Mouse (Mus musculus) neural tube, embryonic 12.5 days (tissue): ENCODE measurements around the gene Fgfr2. TPM values are rescaled to one million over a fixed set of nuclear protein-coding genes. Genes with fewer than 3 reads are reported as not detected.
A peak's percentile ranks its signal among the peaks of the same experiment; 100 is the strongest.

ENCODE experiments used
- ATAC-seq: fragments of 200-750 bp; cut with Nextera tagmentation; 2 replicates; pipeline ENCODE4 v1.8.0; 2017; ENCODE audit warnings: low read depth, mild to moderate bottlenecking, moderate TSS enrichment, moderate library complexity; ENCODE audit not compliant: low FRiP score
- H3K27ac ChIP-seq: fragments of 300-500 bp; sonication (generic); 2 replicates; pipeline ENCODE4 v1.5.1; 2016
- H3K27me3 ChIP-seq: fragments of 300-500 bp; sonication (generic); replicated peaks from 2 replicates; pipeline ENCODE4 v1.6.1; 2016; ENCODE audit warnings: mild to moderate bottlenecking
- H3K36me3 ChIP-seq: fragments of 300-500 bp; sonication (generic); 2 replicates; pipeline ENCODE4 v1.6.1; 2016; ENCODE audit warnings: mild to moderate bottlenecking
- H3K4me1 ChIP-seq: fragments of 300-500 bp; sonication (generic); 2 replicates; pipeline ENCODE4 v1.6.1; 2016
- H3K4me2 ChIP-seq: fragments of 300-500 bp; sonication (generic); replicated peaks from 2 replicates; pipeline ENCODE4 v1.6.1; 2016; ENCODE audit warnings: mild to moderate bottlenecking
- H3K4me3 ChIP-seq: fragments of 300-500 bp; sonication (generic); 2 replicates; pipeline ENCODE4 v1.5.1; 2016
- H3K9ac ChIP-seq: fragments of 300-500 bp; sonication (generic); 2 replicates; pipeline ENCODE4 v1.6.1; 2016; ENCODE audit warnings: mild to moderate bottlenecking
- H3K9me3 ChIP-seq: fragments of 300-500 bp; sonication (generic); 2 replicates; pipeline ENCODE4 v1.6.1; 2016; ENCODE audit warnings: mild to moderate bottlenecking
- WGBS: fragments of 180-500 bp; shearing (Covaris S2); methylation state at CpG from one replicate; pipeline ENCODE4 v1.1.7; 2016; 5-methylcytosine and 5-hydroxymethylcytosine counted together
- polyA plus RNA-seq: library from polyadenylated mRNA; unstranded; fragments of >200 nt; fragmentation: Nextera tagmentation; extraction: Ambion mirVana; gene quantifications from 2 replicates; pipeline ENCODE4 v1.2.1, GENCODE M21; 2016

Fgfr2 gene
- polyA plus RNA-seq, 1 experiment from 2014 or later, result 65.0 TPM

- H3K27ac ChIP-seq, result no peak overlapping the region
Observed at GRCm38 (mm10) chr7:131909611-131910010, 1213.5 kb downstream of the Fgfr2 start.

GRCm38 (mm10) chr7:131906499-131907190 is 1216.5 kb downstream of the Fgfr2 start:
- no peak for ATAC-seq
- Histone ChIP-seq H3K36me3 (no peaks in the 10 kb centered on the region), H3K9me3 (no peaks in the 10 kb centered on the region), H3K4me1 (0 out of 2 replicates have a peak, but pooled peaks cover 3% of the 10 kb centered on the region), H3K4me3 (no peak overlapping the region), H3K9ac (no peak overlapping the region), H3K27ac (no peak overlapping the region), H3K27me3 (no peaks in the 10 kb centered on the region), H3K4me2 (no peak overlapping the region)
- 85% methylated on average over 10 of the region's 10 CpGs for WGBS

More at GRCm38 (mm10) chr7:131909611-131910010, 1213.5 kb downstream of the Fgfr2 start:
- 63% methylated on average over 4 of the region's 4 CpGs for WGBS
- Histone ChIP-seq H3K36me3 (no peaks in the 10 kb centered on the region), H3K9me3 (no peaks in the 10 kb centered on the region), H3K4me1 (0 out of 2 replicates have a peak, but pooled peaks cover 3% of the 10 kb centered on the region), H3K4me2 (no peak overlapping the region), H3K4me3 (no peak overlapping the region), H3K9ac (no peak overlapping the region), H3K27me3 (no peaks in the 10 kb centered on the region)
- ATAC-seq, result no peak

GRCm38 (mm10) chr7:131899356-131899755 is 1223.8 kb downstream of the Fgfr2 start:
- Histone ChIP-seq H3K9ac (no peak overlapping the region), H3K4me1 (no peaks in the 10 kb centered on the region), H3K27ac (no peak overlapping the region), H3K4me2 (no peak overlapping the region), H3K27me3 (no peaks in the 10 kb centered on the region), H3K36me3 (no peaks in the 10 kb centered on the region), H3K9me3 (0 out of 2 replicates have a peak, but pooled peaks cover 4% of the 10 kb centered on the region), H3K4me3 (no peak overlapping the region)
- WGBS, result 6% methylated on average over 2 of the region's 2 CpGs
- ATAC-seq, result no peak

GRCm38 (mm10) chr7:131897282-131897681 is 1225.9 kb downstream of the Fgfr2 start:
- no peaks in the 10 kb centered on the region for H3K36me3 ChIP-seq
- H3K4me3 ChIP-seq, result no peak overlapping the region
- 0 out of 2 replicates have a peak, but pooled peaks cover 5% of the 10 kb centered on the region for H3K9me3 ChIP-seq
- no peak overlapping the region for H3K27ac ChIP-seq
- no peaks in the 10 kb centered on the region for H3K4me1 ChIP-seq
- no peaks in the 10 kb centered on the region for H3K27me3 ChIP-seq
- ATAC-seq, result no peak
- 22% methylated on average over 4 of the region's 4 CpGs for WGBS
- H3K9ac ChIP-seq, result no peak overlapping the region
- H3K4me2 ChIP-seq, result no peak overlapping the region

GRCm38 (mm10) chr7:131882824-131883223 is 1240.3 kb downstream of the Fgfr2 start:
- Histone ChIP-seq H3K9ac (no peak overlapping the region), H3K9me3 (no peaks in the 10 kb centered on the region), H3K4me3 (no peak overlapping the region), H3K27ac (no peak overlapping the region), H3K27me3 (peaks cover 17% of the 10 kb centered on the region; the same call in 1 of the 2 replicates), H3K36me3 (no peaks in the 10 kb centered on the region), H3K4me1 (no peaks in the 10 kb centered on the region), H3K4me2 (no peak overlapping the region)
- no peak for ATAC-seq
- WGBS, result 64% methylated on average over 6 of the region's 6 CpGs

GRCm38 (mm10) chr7:131881876-131882615 is 1241.1 kb downstream of the Fgfr2 start:
- H3K27me3 ChIP-seq, result peaks cover 19% of the 10 kb centered on the region; the same call in 1 of the 2 replicates
- no peak overlapping the region for H3K9ac ChIP-seq
- no peak overlapping the region for H3K4me2 ChIP-seq
- no peaks in the 10 kb centered on the region for H3K36me3 ChIP-seq
- no peaks in the 10 kb centered on the region for H3K4me1 ChIP-seq
- 53% methylated on average over 5 of the region's 5 CpGs for WGBS
- no peak overlapping the region for H3K4me3 ChIP-seq
- no peaks in the 10 kb centered on the region for H3K9me3 ChIP-seq
- peak; percentile 44; the same call in 1 of the 2 replicates for ATAC-seq
- H3K27ac ChIP-seq, result no peak overlapping the region

GRCm38 (mm10) chr7:131880150-131880549 is 1243.0 kb downstream of the Fgfr2 start:
- H3K4me2 ChIP-seq, result no peak overlapping the region
- H3K36me3 ChIP-seq, result no peaks in the 10 kb centered on the region
- no peaks in the 10 kb centered on the region for H3K9me3 ChIP-seq
- no peak overlapping the region for H3K9ac ChIP-seq
- H3K27ac ChIP-seq, result no peak overlapping the region
- WGBS, result 89% methylated on average over 5 of the region's 5 CpGs
- peaks cover 19% of the 10 kb centered on the region; the same call in 1 of the 2 replicates for H3K27me3 ChIP-seq
- no peaks in the 10 kb centered on the region for H3K4me1 ChIP-seq
- ATAC-seq, result no peak
- no peak overlapping the region for H3K4me3 ChIP-seq

GRCm38 (mm10) chr7:131878846-131879245 is 1244.3 kb downstream of the Fgfr2 start:
- Histone ChIP-seq H3K27ac (no peak overlapping the region), H3K4me2 (no peak overlapping the region), H3K27me3 (peaks cover 19% of the 10 kb centered on the region; the same call in 1 of the 2 replicates), H3K4me3 (no peak overlapping the region), H3K9ac (no peak overlapping the region), H3K36me3 (no peaks in the 10 kb centered on the region), H3K9me3 (no peaks in the 10 kb centered on the region), H3K4me1 (no peaks in the 10 kb centered on the region)
- ATAC-seq, result no peak
- 77% methylated on average over 8 of the region's 8 CpGs for WGBS

GRCm38 (mm10) chr7:131861157-131861556 is 1262.0 kb downstream of the Fgfr2 start:
- Histone ChIP-seq H3K4me2 (no peak overlapping the region), H3K4me3 (no peak overlapping the region)
- no peak for ATAC-seq

GRCm38 (mm10) chr7:131855641-131856040 is 1267.5 kb downstream of the Fgfr2 start:
- H3K9me3 ChIP-seq, result 0 out of 2 replicates have a peak, but pooled peaks cover 6% of the 10 kb centered on the region
- 91% methylated on average over 2 of the region's 2 CpGs for WGBS

More at GRCm38 (mm10) chr7:131861157-131861556, 1262.0 kb downstream of the Fgfr2 start:
- Histone ChIP-seq H3K9me3 (0 out of 2 replicates have a peak, but pooled peaks cover 6% of the 10 kb centered on the region), H3K9ac (no peak overlapping the region), H3K36me3 (no peaks in the 10 kb centered on the region), H3K27me3 (0 out of 2 replicates have a peak, but pooled peaks cover 2% of the 10 kb centered on the region), H3K27ac (no peak overlapping the region), H3K4me1 (no peaks in the 10 kb centered on the region)

GRCm38 (mm10) chr7:131850579-131850978 is 1272.6 kb downstream of the Fgfr2 start:
- H3K4me1 ChIP-seq, result peaks cover 19% of the 10 kb centered on the region; the same call in 1 of the 2 replicates
- H3K27me3 ChIP-seq, result 0 out of 2 replicates have a peak, but pooled peaks cover 1% of the 10 kb centered on the region
- ATAC-seq, result no peak
- no peak overlapping the region for H3K9ac ChIP-seq
- H3K36me3 ChIP-seq, result no peaks in the 10 kb centered on the region
- WGBS, result 9% methylated on average over 4 of the region's 4 CpGs
- H3K4me2 ChIP-seq, result no peak overlapping the region
- H3K27ac ChIP-seq, result no peak overlapping the region
- H3K9me3 ChIP-seq, result no peaks in the 10 kb centered on the region
- H3K4me3 ChIP-seq, result no peak overlapping the region

More at GRCm38 (mm10) chr7:131855641-131856040, 1267.5 kb downstream of the Fgfr2 start:
- no peak for ATAC-seq
- H3K4me1 ChIP-seq, result peaks cover 4% of the 10 kb centered on the region; the same call in 1 of the 2 replicates
- H3K9ac ChIP-seq, result no peak overlapping the region
- 0 out of 2 replicates have a peak, but pooled peaks cover 4% of the 10 kb centered on the region for H3K27me3 ChIP-seq
- H3K4me3 ChIP-seq, result no peak overlapping the region
- H3K27ac ChIP-seq, result no peak overlapping the region
- H3K36me3 ChIP-seq, result no peaks in the 10 kb centered on the region
- no peak overlapping the region for H3K4me2 ChIP-seq
